Comparison of ENCODE assay signal across 16 mouse cellular contexts in genomic region chr3:88237161-88237555, GRCm38 (mm10). TPM values are rescaled to one million over a fixed set of nuclear protein-coding genes. Genes with fewer than 3 reads are reported as not detected.
DNase-seq lines count a peak whose midpoint lies in the region; ATAC-seq lines count a peak whose summit lies in the region.
"Had no signal": no experiment of that assay in that cellular context is flagged by ENCODE, and none has a peak within 500 bp of the region (broad histone marks: within the 10 kb centered on the region; RNA-seq: fewer than 3 reads in every experiment).

No protein-coding gene starts in this region.

- H3K9ac ChIP-seq in liver, embryonic 12.5 days, result no peak overlapping the region
- H3K9ac ChIP-seq in liver, embryonic 11.5 days (ENCODE audit: low read depth, low read length), result no peak overlapping the region
- peak overlapping the region; percentile 4; the same call in 1 of the 2 replicates for H3K9ac ChIP-seq in forebrain, embryonic 16.5 days (replicated peaks; ENCODE audit: low read depth, low read length)
- H3K9ac ChIP-seq in neural tube, embryonic 13.5 days, result no peak overlapping the region
- H3K9ac ChIP-seq: lung, embryonic 14.5 days had no signal

- H3K9me3 ChIP-seq in liver, embryonic 12.5 days (replicated peaks), result no peaks in the 10 kb centered on the region
- no peaks in the 10 kb centered on the region for H3K9me3 ChIP-seq in liver, embryonic 11.5 days (ENCODE audit: control insufficient read depth, low read length)
- no peaks in the 10 kb centered on the region for H3K9me3 ChIP-seq in forebrain, embryonic 16.5 days (ENCODE audit: control insufficient read depth, low read length)
- no peaks in the 10 kb centered on the region for H3K9me3 ChIP-seq in limb, embryonic 10.5 days (replicated peaks)
- no peaks in the 10 kb centered on the region for H3K9me3 ChIP-seq in neural tube, embryonic 13.5 days
- H3K9me3 ChIP-seq: G1E had no signal

- H3K27me3 ChIP-seq in liver, embryonic 12.5 days (replicated peaks), result peaks cover 99% of the 10 kb centered on the region
- peaks cover 82% of the 10 kb centered on the region for H3K27me3 ChIP-seq in liver, embryonic 11.5 days (replicated peaks; ENCODE audit: control insufficient read depth, insufficient read depth, low read length)
- H3K27me3 ChIP-seq in forebrain, embryonic 16.5 days (replicated peaks; ENCODE audit: control insufficient read depth, insufficient read depth, low read length), result no peaks in the 10 kb centered on the region
- peaks cover 99% of the 10 kb centered on the region for H3K27me3 ChIP-seq in limb, embryonic 10.5 days (ENCODE audit: low read depth, poor library complexity, severe bottlenecking)
- peaks cover 28% of the 10 kb centered on the region for H3K27me3 ChIP-seq in neural tube, embryonic 13.5 days

- H3K36me3 ChIP-seq in liver, embryonic 12.5 days, result no peaks in the 10 kb centered on the region
- no peaks in the 10 kb centered on the region for H3K36me3 ChIP-seq in liver, embryonic 11.5 days (ENCODE audit: control insufficient read depth, insufficient read depth, low read length)
- H3K36me3 ChIP-seq in forebrain, embryonic 16.5 days (ENCODE audit: control insufficient read depth, insufficient read depth), result no peaks in the 10 kb centered on the region
- H3K36me3 ChIP-seq in limb, embryonic 10.5 days, result no peaks in the 10 kb centered on the region
- H3K36me3 ChIP-seq in neural tube, embryonic 13.5 days, result no peaks in the 10 kb centered on the region
- H3K36me3 ChIP-seq: G1E had no signal

- ATAC-seq in liver, embryonic 12.5 days, result no peak
- ATAC-seq in liver, embryonic 11.5 days (replicated peaks; ENCODE audit: low FRiP score), result no peak
- ATAC-seq in forebrain, embryonic 16.5 days, result no peak
- ATAC-seq in neural tube, embryonic 13.5 days (ENCODE audit: low read depth), result no peak

- 35% methylated on average over 6 of the region's 6 CpGs for WGBS in liver, embryonic 12.5 days (ENCODE audit: insufficient replicate concordance)
- WGBS in liver, embryonic 11.5 days, result 22% methylated on average over 6 of the region's 6 CpGs
- WGBS in forebrain, embryonic 16.5 days, result 5% methylated on average over 6 of the region's 6 CpGs
- 13% methylated on average over 6 of the region's 6 CpGs for WGBS in limb, embryonic 10.5 days
- WGBS in neural tube, embryonic 13.5 days, result 15% methylated on average over 6 of the region's 6 CpGs

- DNase-seq in liver, embryonic 11.5 days (ENCODE audit: low spot score), result no peak
- no peak for DNase-seq in limb, embryonic 10.5 days (ENCODE audit: low spot score)
- DNase-seq in retina, postnatal 1 day, result no peak
- no peak for DNase-seq in adrenal gland, postnatal 25 days
- DNase-seq in kidney, adult 11 months, result no peak
- DNase-seq: embryo, embryonic 11 days; heart, adult 18-20 months; right cerebral cortex, postnatal 25 days had no signal

- 0 out of 2 replicates have a peak, but pooled peaks cover 3% of the 10 kb centered on the region for H3K4me1 ChIP-seq in liver, embryonic 12.5 days
- no peaks in the 10 kb centered on the region for H3K4me1 ChIP-seq in liver, embryonic 11.5 days (replicated peaks; ENCODE audit: control insufficient read depth, insufficient read depth, low read length)
- H3K4me1 ChIP-seq in forebrain, embryonic 16.5 days (replicated peaks; ENCODE audit: control insufficient read depth, insufficient read depth, low read length), result peaks cover 79% of the 10 kb centered on the region
- H3K4me1 ChIP-seq in limb, embryonic 10.5 days, result peaks cover 48% of the 10 kb centered on the region
- H3K4me1 ChIP-seq in neural tube, embryonic 13.5 days (replicated peaks), result peaks cover 96% of the 10 kb centered on the region

- H3K4me3 ChIP-seq in liver, embryonic 12.5 days, result no peak overlapping the region
- no peak overlapping the region for H3K4me3 ChIP-seq in liver, embryonic 11.5 days (ENCODE audit: low read depth, low read length)
- no peak overlapping the region for H3K4me3 ChIP-seq in forebrain, embryonic 16.5 days (replicated peaks; ENCODE audit: low read length)
- no peak overlapping the region for H3K4me3 ChIP-seq in limb, embryonic 10.5 days
- no peak overlapping the region for H3K4me3 ChIP-seq in neural tube, embryonic 13.5 days

- H3K4me2 ChIP-seq in liver, embryonic 12.5 days, result peak overlapping the region; percentile 1; the same call in 1 of the 2 replicates
- H3K4me2 ChIP-seq in liver, embryonic 11.5 days, result no peak overlapping the region
- no peak overlapping the region for H3K4me2 ChIP-seq in forebrain, embryonic 16.5 days (ENCODE audit: low read length)
- no peak overlapping the region for H3K4me2 ChIP-seq in neural tube, embryonic 13.5 days
- H3K4me2 ChIP-seq: lung, embryonic 14.5 days had no signal

- no peak overlapping the region for H3K27ac ChIP-seq in liver, embryonic 12.5 days
- no peak overlapping the region for H3K27ac ChIP-seq in liver, embryonic 11.5 days (ENCODE audit: low read depth, low read length)
- H3K27ac ChIP-seq in forebrain, embryonic 16.5 days (ENCODE audit: low read length), result peak overlapping the region; percentile 92
- 0 out of 2 replicates have a peak overlapping the region, but pooled peaks have one; percentile 14 for H3K27ac ChIP-seq in limb, embryonic 10.5 days
- H3K27ac ChIP-seq in neural tube, embryonic 13.5 days (replicated peaks), result peak overlapping the region; percentile 98

RNA-seq across cellular contexts. Expression of gene Rhbg, which starts 17.4 kb away (rescaled TPM):
- polyA plus RNA-seq in liver, embryonic 12.5 days (2016; fragmentation: Nextera tagmentation; extraction: Ambion mirVana), result 14.5 and 16.0 TPM in 2 replicates
- polyA plus RNA-seq in liver, embryonic 11.5 days (2014; fragmentation: Nextera tagmentation; extraction: Ambion mirVana), result 16.3 and 19.5 TPM in 2 replicates
- polyA plus RNA-seq in forebrain, embryonic 16.5 days (2015; fragmentation: Nextera tagmentation; extraction: Ambion mirVana), result not detected in 2 replicates
- polyA plus RNA-seq in limb, embryonic 10.5 days (2016; fragmentation: Nextera tagmentation; extraction: Ambion mirVana), result 0.18 and 0.34 TPM in 2 replicates
- polyA plus RNA-seq in neural tube, embryonic 13.5 days (2015; fragmentation: Nextera tagmentation; extraction: Ambion mirVana), result 0.15 and 0.67 TPM in 2 replicates
- 4.0 and 4.4 TPM in 2 replicates for total RNA-seq in adrenal gland, postnatal 25 days (2021)
- total RNA-seq: G1E; megakaryocyte-erythroid progenitor cell, adult 5-6 weeks had no signal
- polyA plus RNA-seq: G1E; heart, postnatal 0 days; lung, embryonic 14.5 days had no signal

RNA-seq across cellular contexts. Expression of gene Gm38392, which starts 49.9 kb away (rescaled TPM):
- polyA plus RNA-seq in liver, embryonic 12.5 days (2016; fragmentation: Nextera tagmentation; extraction: Ambion mirVana), result 0.20 TPM in 1 of 2 replicates, not detected in the other
- 0.31 and 1.4 TPM in 2 replicates for polyA plus RNA-seq in liver, embryonic 11.5 days (2014; fragmentation: Nextera tagmentation; extraction: Ambion mirVana)
- polyA plus RNA-seq in forebrain, embryonic 16.5 days (2015; fragmentation: Nextera tagmentation; extraction: Ambion mirVana), result 0.18 and 0.27 TPM in 2 replicates
- polyA plus RNA-seq in limb, embryonic 10.5 days (2016; fragmentation: Nextera tagmentation; extraction: Ambion mirVana), result 0.26 TPM in 1 of 2 replicates, not detected in the other
- 0.23 and 0.33 TPM in 2 replicates for polyA plus RNA-seq in neural tube, embryonic 13.5 days (2015; fragmentation: Nextera tagmentation; extraction: Ambion mirVana)
- 1.6 and 2.5 TPM in 2 replicates for total RNA-seq in adrenal gland, postnatal 25 days (2021)
- total RNA-seq: G1E; megakaryocyte-erythroid progenitor cell, adult 5-6 weeks had no signal
- polyA plus RNA-seq: G1E; heart, postnatal 0 days; intestine, embryonic 16.5 days; lung, embryonic 14.5 days had no signal

RNA-seq across cellular contexts. Expression of gene Tsacc, which starts 59.6 kb away (rescaled TPM):
- 9.8 and 10.4 TPM in 2 replicates for polyA plus RNA-seq in liver, embryonic 12.5 days (2016; fragmentation: Nextera tagmentation; extraction: Ambion mirVana)
- 14.0 and 17.7 TPM in 2 replicates for polyA plus RNA-seq in liver, embryonic 11.5 days (2014; fragmentation: Nextera tagmentation; extraction: Ambion mirVana)
- 8.5 and 10.4 TPM in 2 replicates for polyA plus RNA-seq in forebrain, embryonic 16.5 days (2015; fragmentation: Nextera tagmentation; extraction: Ambion mirVana)
- 14.0 and 15.4 TPM in 2 replicates for polyA plus RNA-seq in limb, embryonic 10.5 days (2016; fragmentation: Nextera tagmentation; extraction: Ambion mirVana)
- 8.5 and 12.5 TPM in 2 replicates for polyA plus RNA-seq in neural tube, embryonic 13.5 days (2015; fragmentation: Nextera tagmentation; extraction: Ambion mirVana)
- total RNA-seq in adrenal gland, postnatal 25 days (2021), result 8.9 and 11.3 TPM in 2 replicates

RNA-seq across cellular contexts. Expression of gene Cct3, which starts 59.8 kb away (rescaled TPM):
- polyA plus RNA-seq in liver, embryonic 12.5 days (2016; fragmentation: Nextera tagmentation; extraction: Ambion mirVana), result 448 and 488 TPM in 2 replicates
- 694 and 747 TPM in 2 replicates for polyA plus RNA-seq in liver, embryonic 11.5 days (2014; fragmentation: Nextera tagmentation; extraction: Ambion mirVana)
- 517 and 522 TPM in 2 replicates for polyA plus RNA-seq in forebrain, embryonic 16.5 days (2015; fragmentation: Nextera tagmentation; extraction: Ambion mirVana)
- 834 and 987 TPM in 2 replicates for polyA plus RNA-seq in limb, embryonic 10.5 days (2016; fragmentation: Nextera tagmentation; extraction: Ambion mirVana)
- 496 and 532 TPM in 2 replicates for polyA plus RNA-seq in neural tube, embryonic 13.5 days (2015; fragmentation: Nextera tagmentation; extraction: Ambion mirVana)
- 277 and 284 TPM in 2 replicates for total RNA-seq in adrenal gland, postnatal 25 days (2021)

Comparison
In these comparisons a context has a peak if more than half of its experiments do, and no peak if none do; other contexts are left out.
1. H3K27ac ChIP-seq: peak in forebrain, embryonic 16.5 days (single experiment), limb, embryonic 10.5 days (single experiment) and neural tube, embryonic 13.5 days (single experiment); none in liver, embryonic 12.5 days (single experiment) and liver, embryonic 11.5 days (single experiment).